Mouse (Mus musculus): Measurements from ENCODE around the gene Rhog.

- no peak for TF ChIP-seq MYOG (IDR thresholded peaks at IDR 0.05; ENCODE audit: control insufficient read depth in 1 of 3, insufficient read depth in 1 of 3, insufficient read length in 2 of 3, low read depth in 2 of 3)
- no peak for TF ChIP-seq E2F4 (IDR thresholded peaks at IDR 0.05; ENCODE audit: insufficient read depth)
- no peak for TF ChIP-seq TCF12 (IDR thresholded peaks at IDR 0.05; ENCODE audit: insufficient read depth, poor library complexity, severe bottlenecking)
- TF ChIP-seq POLR2A (IDR thresholded peaks at IDR 0.05; ENCODE audit: insufficient read length, low read depth): no peak
Observed at GRCm38 (mm10) chr7:102239591-102239990, 16.3 kb downstream of the Rhog start.

All from myocyte (in vitro differentiated cells).